Mouse (Mus musculus) lung, adult 2 months (tissue): Measurements from ENCODE around the gene Ndufc2.

ENCODE experiments used
- CTCF ChIP-seq: fragments of 200-500 bp; IDR thresholded peaks from 2 replicates; pipeline ENCODE4 v1.5.1; 2011; ENCODE audit warnings: mild to moderate bottlenecking, low read length, control low read depth; ENCODE audit not compliant: insufficient read depth
- POLR2A ChIP-seq: fragments of 200-500 bp; IDR thresholded peaks from 2 replicates; pipeline ENCODE4 v1.6.1; 2011; ENCODE audit warnings: low read depth, mild to moderate bottlenecking, control low read depth, low read length, borderline replicate concordance; ENCODE audit errors: extremely low read depth

DNA sequence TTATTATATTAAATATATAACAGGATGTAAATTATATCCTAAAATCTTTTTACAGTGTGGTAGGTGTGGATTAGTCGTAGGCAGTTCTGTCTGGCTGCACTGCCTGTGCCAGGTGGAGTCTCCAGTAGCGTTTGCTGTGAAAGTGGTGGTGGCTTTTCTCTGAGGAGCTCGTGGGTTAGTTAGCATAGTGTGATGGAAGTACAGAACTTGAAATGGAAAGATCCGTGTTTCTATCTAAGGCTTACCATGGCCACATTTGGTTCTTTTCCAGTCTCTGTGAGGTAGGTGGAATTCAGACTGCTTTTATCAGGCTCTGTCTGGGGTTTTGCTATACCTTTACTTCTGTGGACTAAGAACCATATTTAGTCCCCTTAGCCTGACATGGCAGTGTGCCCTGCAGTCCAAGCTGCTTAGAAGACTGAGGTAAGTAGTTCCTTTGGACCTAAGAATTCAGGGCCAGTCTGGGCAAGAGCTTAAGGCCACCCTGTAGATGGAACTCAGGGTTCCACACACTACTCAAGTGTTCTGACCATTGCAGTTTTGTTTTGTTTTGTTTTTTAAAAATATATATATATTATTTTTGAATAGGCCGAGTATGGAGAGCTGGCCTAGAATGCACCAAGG is 19.2 kb upstream of the Ndufc2 start:
- no peak for TF ChIP-seq POLR2A
- TF ChIP-seq CTCF, result no peak
